Mouse (Mus musculus) cortical plate, adult 2 months (tissue): ENCODE measurements at regions not wholly inside any gene's neighbourhood (a gene's known extent, or its start where the extent isn't known, plus 50 kb on each side); places are given as distances from the start of the nearest gene placed in this dataset.

Experiments used
- CTCF ChIP-seq: fragments of 200-500 bp; IDR thresholded peaks from 2 replicates; pipeline ENCODE4 v1.5.1; 2011; ENCODE audit warnings: mild to moderate bottlenecking, control low read depth, low read length; ENCODE audit not compliant: insufficient read depth; ENCODE audit errors: extremely low read depth
- POLR2A ChIP-seq: fragments of 200-500 bp; IDR thresholded peaks from 2 replicates; pipeline ENCODE4 v1.6.1; 2011; ENCODE audit warnings: mild to moderate bottlenecking, low read length, control low read depth; ENCODE audit not compliant: insufficient read depth; ENCODE audit errors: extremely low read depth

- TF ChIP-seq CTCF (no peak), POLR2A (no peak)
Observed at GRCm38 (mm10) chr7:72490161-72490560, 183.8 kb upstream of the Mctp2 start.
